Mouse (Mus musculus) stomach, postnatal 0 days (tissue): ENCODE measurements around the gene Sox15. TPM values are rescaled to one million over a fixed set of nuclear protein-coding genes. Genes with fewer than 3 reads are reported as not detected.
A peak's percentile ranks its signal among the peaks of the same experiment; 100 is the strongest.

Experiments used
- ATAC-seq: fragments of 200-750 bp; cut with Nextera tagmentation; 2 replicates; pipeline ENCODE4 v1.8.0; 2017; ENCODE audit not compliant: low FRiP score, low TSS enrichment
- DNase-seq: peaks from one replicate; pipeline ENCODE4 v3.0.0-alpha.2; 2016; ENCODE audit warnings: low spot score
- H3K27ac ChIP-seq: fragments of 300-500 bp; sonication (generic); replicated peaks from 2 replicates; pipeline ENCODE4 v1.5.1; 2014; ENCODE audit warnings: mild to moderate bottlenecking, control low read depth
- H3K27me3 ChIP-seq: fragments of 300-500 bp; sonication (generic); 2 replicates; pipeline ENCODE4 v1.6.1; 2014; ENCODE audit warnings: low read length; ENCODE audit not compliant: control insufficient read depth, insufficient read depth
- H3K36me3 ChIP-seq: fragments of 300-500 bp; sonication (generic); 2 replicates; pipeline ENCODE4 v1.6.1; 2014; ENCODE audit warnings: low read length, mixed read lengths; ENCODE audit not compliant: control insufficient read depth, insufficient read depth
- H3K4me1 ChIP-seq: fragments of 300-500 bp; sonication (generic); replicated peaks from 2 replicates; pipeline ENCODE4 v1.6.1; 2014; ENCODE audit warnings: antibody characterized with exemption; ENCODE audit not compliant: control insufficient read depth, insufficient read depth
- H3K4me2 ChIP-seq: fragments of 300-500 bp; sonication (generic); replicated peaks from 2 replicates; pipeline ENCODE4 v1.6.1; 2014; ENCODE audit warnings: low read depth, mild to moderate bottlenecking, control low read depth, moderate library complexity
- H3K4me3 ChIP-seq: fragments of 300-500 bp; sonication (generic); 2 replicates; pipeline ENCODE4 v1.5.1; 2014; ENCODE audit warnings: low read depth, low read length, control low read depth
- H3K9ac ChIP-seq: fragments of 300-500 bp; sonication (generic); 2 replicates; pipeline ENCODE4 v1.6.1; 2014; ENCODE audit warnings: mild to moderate bottlenecking, low read length, control low read depth, mixed read lengths
- H3K9me3 ChIP-seq: fragments of 300-500 bp; sonication (generic); 2 replicates; pipeline ENCODE4 v1.6.1; 2016; ENCODE audit warnings: low read length; ENCODE audit not compliant: control insufficient read depth
- CTCF ChIP-seq: IDR thresholded peaks from 2 replicates; pipeline ENCODE4 v1.5.1; 2016; ENCODE audit warnings: antibody characterized with exemption, low read depth, mild to moderate bottlenecking, moderate library complexity
- EP300 ChIP-seq: optimal IDR thresholded peaks from 2 replicates; pipeline ENCODE3; 2016; ENCODE audit warnings: antibody characterized with exemption
- WGBS: fragments of 180-500 bp; shearing (Covaris S2); extraction: QIAGEN DNeasy Blood & Tissue Kit; methylation state at CpG from one replicate; pipeline ENCODE4 v1.1.7; 2014; 5-methylcytosine and 5-hydroxymethylcytosine counted together
- polyA plus RNA-seq: library from polyadenylated mRNA; unstranded; fragments of >200 nt; fragmentation: Nextera tagmentation; extraction: Ambion mirVana; gene quantifications from 2 replicates; pipeline ENCODE4 v1.2.1, GENCODE M21; 2015

Sox15 gene
- polyA plus RNA-seq, 1 experiment from 2014 or later: 7.9 TPM

GRCm38 (mm10) chr11:69683576-69683975 lies 28.5 kb downstream of the Sox15 start:
- Histone ChIP-seq H3K4me2 (no peak overlapping the region), H3K4me3 (no peak overlapping the region), H3K9me3 (no peaks in the 10 kb centered on the region), H3K27me3 (no peaks in the 10 kb centered on the region), H3K27ac (peak overlapping the region; percentile 49; the same call in 1 of the 2 replicates), H3K9ac (no peak overlapping the region), H3K4me1 (peaks cover 12% of the 10 kb centered on the region), H3K36me3 (no peaks in the 10 kb centered on the region)
- TF ChIP-seq EP300 (no peak), CTCF (no peak)
- WGBS: 73% methylated on average over 7 of the region's 7 CpGs
- DNase-seq (no peak), ATAC-seq (no peak)

- H3K9me3 ChIP-seq: no peaks in the 10 kb centered on the region
- H3K4me1 ChIP-seq: peaks cover 12% of the 10 kb centered on the region
- ATAC-seq: no peak
- TF ChIP-seq CTCF: no peak
- no peak for TF ChIP-seq EP300
- H3K27me3 ChIP-seq: no peaks in the 10 kb centered on the region
- DNase-seq: peak; percentile 41
- H3K9ac ChIP-seq: no peak overlapping the region
- H3K36me3 ChIP-seq: no peaks in the 10 kb centered on the region
- WGBS: 68% methylated on average over 12 of the region's 12 CpGs
- H3K4me2 ChIP-seq: no peak overlapping the region
- no peak overlapping the region for H3K4me3 ChIP-seq
- peak overlapping the region; percentile 49 for H3K27ac ChIP-seq
Measured at GRCm38 (mm10) chr11:69684128-69684745, 29.1 kb downstream of the Sox15 start.

DNA sequence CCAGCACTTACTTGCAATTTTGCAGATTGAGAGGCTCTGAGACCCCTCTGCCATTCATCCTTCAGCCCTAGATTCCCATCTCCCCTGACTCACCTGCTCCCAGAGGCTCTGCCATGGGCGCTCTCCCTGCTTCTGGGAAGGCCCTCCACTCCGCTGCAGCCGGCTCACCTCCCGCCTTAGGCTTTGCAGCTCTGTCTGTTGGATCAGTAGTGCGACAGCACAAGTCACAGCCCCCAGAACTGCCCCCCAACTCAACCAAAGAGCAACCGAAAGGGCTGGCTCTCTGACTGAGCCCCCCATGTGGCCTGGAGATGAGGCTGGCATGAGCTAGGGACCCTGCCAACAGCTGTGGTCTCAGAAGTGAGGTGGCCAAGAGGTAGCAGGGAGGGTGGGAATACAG lies 29.8 kb downstream of the Sox15 start:
- peak overlapping the region; percentile 92 for H3K27ac ChIP-seq
- no peaks in the 10 kb centered on the region for H3K36me3 ChIP-seq
- ATAC-seq (no peak), DNase-seq (no peak)
- H3K9ac ChIP-seq: peak overlapping the region; percentile 8; the same call in 1 of the 2 replicates
- H3K4me3 ChIP-seq: no peak overlapping the region
- peaks cover 12% of the 10 kb centered on the region for H3K4me1 ChIP-seq
- no peak overlapping the region for H3K4me2 ChIP-seq
- no peaks in the 10 kb centered on the region for H3K9me3 ChIP-seq
- 88% methylated on average over 6 of the region's 6 CpGs for WGBS
- TF ChIP-seq EP300: no peak
- no peak for TF ChIP-seq CTCF
- no peaks in the 10 kb centered on the region for H3K27me3 ChIP-seq

- peaks cover 12% of the 10 kb centered on the region for H3K4me1 ChIP-seq
- no peaks in the 10 kb centered on the region for H3K9me3 ChIP-seq
- H3K27me3 ChIP-seq: no peaks in the 10 kb centered on the region
- H3K36me3 ChIP-seq: no peaks in the 10 kb centered on the region
- TF ChIP-seq EP300: no peak
- H3K27ac ChIP-seq: peak within 1 kb of the TSS; percentile 92
- peak within 1 kb of the TSS; percentile 31; the same call in 1 of the 2 replicates for H3K4me2 ChIP-seq
- WGBS: 39% methylated on average over 10 of the region's 10 CpGs
- no peak within 1 kb of the TSS for H3K4me3 ChIP-seq
- H3K9ac ChIP-seq: peak within 1 kb of the TSS; percentile 51
- ATAC-seq (peak; percentile 30; the same call in 1 of the 2 replicates), DNase-seq (peak; percentile 56)
Measured at GRCm38 (mm10) chr11:69685526-69686148, 30.5 kb downstream of the Sox15 start, which contains the start of gene Tnfsf13. Gene Tnfsf13, minus strand, starts transcription at chr11:69685784.

DNA sequence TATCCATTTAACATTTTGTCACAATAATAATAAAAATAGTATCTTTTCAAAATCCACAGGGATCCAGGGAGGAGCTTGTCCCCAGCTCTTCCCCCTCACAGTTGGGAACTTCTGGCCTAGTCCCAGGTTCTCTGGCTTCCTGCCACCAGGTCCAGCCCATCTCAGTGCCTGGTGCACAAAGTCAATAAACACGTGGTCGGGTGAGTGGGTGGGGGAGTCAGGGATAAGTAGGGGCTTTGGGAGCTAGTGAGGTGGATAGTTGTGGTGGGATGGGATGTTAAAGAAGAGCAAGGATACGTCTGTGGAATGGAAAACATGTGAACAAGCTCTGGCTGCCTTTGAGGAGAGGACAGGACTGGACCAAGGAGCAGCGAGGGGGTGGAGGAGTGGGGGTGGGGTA lies 31.3 kb downstream of the Sox15 start:
- ATAC-seq (no peak), DNase-seq (peak; percentile 84)
- no peaks in the 10 kb centered on the region for H3K27me3 ChIP-seq
- no peak overlapping the region for H3K4me2 ChIP-seq
- no peaks in the 10 kb centered on the region for H3K36me3 ChIP-seq
- peaks cover 9% of the 10 kb centered on the region for H3K4me1 ChIP-seq
- peak overlapping the region; percentile 74 for H3K27ac ChIP-seq
- H3K9me3 ChIP-seq: no peaks in the 10 kb centered on the region
- TF ChIP-seq CTCF (no peak), EP300 (no peak)
- WGBS: 11% methylated on average over 4 of the region's 4 CpGs
- no peak overlapping the region for H3K9ac ChIP-seq
- H3K4me3 ChIP-seq: no peak overlapping the region

GRCm38 (mm10) chr11:69687061-69687460 lies 31.9 kb downstream of the Sox15 start:
- Histone ChIP-seq H3K4me2 (0 out of 2 replicates have a peak overlapping the region, but pooled peaks have one; percentile 17), H3K4me1 (peaks cover 9% of the 10 kb centered on the region), H3K27ac (peak overlapping the region; percentile 74), H3K4me3 (no peak overlapping the region), H3K27me3 (no peaks in the 10 kb centered on the region), H3K9ac (no peak overlapping the region), H3K36me3 (no peaks in the 10 kb centered on the region), H3K9me3 (no peaks in the 10 kb centered on the region)
- WGBS: 43% methylated on average over 5 of the region's 5 CpGs
- TF ChIP-seq CTCF (no peak), EP300 (no peak)
- ATAC-seq (no peak), DNase-seq (no peak)
